Mouse (Mus musculus): ENCODE measurements around the gene Pi4k2a.

DNA sequence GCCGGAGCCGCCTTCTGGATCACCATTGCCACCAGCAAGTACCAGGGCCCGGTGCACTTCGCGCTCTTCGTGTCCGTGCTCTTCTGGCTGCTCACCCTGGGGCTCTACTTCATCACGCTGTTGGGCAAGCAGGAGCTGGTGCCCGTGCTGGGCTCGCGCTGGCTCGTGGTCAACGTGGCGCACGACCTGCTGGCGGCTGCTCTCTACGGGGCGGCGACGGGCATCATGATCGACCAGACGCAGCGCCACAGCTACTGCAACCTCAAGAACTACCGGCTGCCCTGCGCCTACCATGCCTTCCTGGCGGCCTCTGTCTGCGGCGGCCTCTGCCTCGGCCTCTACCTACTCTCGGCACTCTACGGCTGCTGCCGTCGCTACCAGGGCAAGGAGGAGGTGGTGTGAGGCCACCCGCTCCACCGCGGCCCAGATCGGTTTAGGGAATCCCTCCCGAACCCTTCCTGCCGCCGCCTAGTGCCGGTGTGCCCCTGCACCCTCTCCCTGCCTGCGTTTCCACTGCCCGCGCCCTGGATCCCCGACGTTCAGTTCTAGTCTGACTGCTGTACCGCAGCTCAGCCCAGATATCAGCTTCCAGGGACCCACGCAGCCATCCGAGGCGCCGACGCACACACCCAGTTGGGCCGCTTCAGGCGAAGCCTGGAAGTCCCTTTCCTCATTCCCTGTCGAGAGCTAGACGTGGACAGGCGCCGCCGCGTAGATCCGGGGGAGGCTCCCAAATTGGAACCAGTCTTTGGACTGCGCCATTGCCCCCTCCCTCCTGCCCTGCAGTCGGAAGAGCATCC lies 57.7 kb downstream of the Pi4k2a start:
- no peak for TF ChIP-seq CEBPB (IDR thresholded peaks at IDR 0.05; ENCODE audit: low read depth)
- TF ChIP-seq MAX (IDR thresholded peaks at IDR 0.05) = no peak
- no peak for TF ChIP-seq MYOD1 (IDR thresholded peaks at IDR 0.05; ENCODE audit: control insufficient read depth, insufficient read length, low read depth)
- no peak for TF ChIP-seq CTCF (IDR thresholded peaks at IDR 0.05; ENCODE audit: control insufficient read depth, insufficient read depth, insufficient read length)
